In genomic region chr6:88725590-88725989, GRCm38 (mm10) we compare ENCODE assay signal across 9 mouse cellular contexts. TPM values are rescaled to one million over a fixed set of nuclear protein-coding genes. Genes with fewer than 3 reads are reported as not detected.
A peak's percentile ranks its signal among the peaks of the same experiment; 100 is the strongest.
DNase-seq lines count a peak whose midpoint lies in the region; ATAC-seq lines count a peak whose summit lies in the region.
"Had no signal": no experiment of that assay in that cellular context is flagged by ENCODE, and none has a peak within 500 bp of the region (broad histone marks: within the 10 kb centered on the region; RNA-seq: fewer than 3 reads in every experiment).

No protein-coding gene starts in this region.

- no peak overlapping the region for H3K27ac ChIP-seq in heart, embryonic 13.5 days (replicated peaks)
- H3K27ac ChIP-seq in embryonic facial prominence, embryonic 13.5 days: no peak overlapping the region
- H3K27ac ChIP-seq in liver, embryonic 13.5 days: peak overlapping the region; percentile 98

- peak overlapping the region; percentile 77; the same call in 1 of the 2 replicates for H3K4me3 ChIP-seq in heart, embryonic 13.5 days
- 0 out of 2 replicates have a peak overlapping the region, but pooled peaks have one; percentile 1 for H3K4me3 ChIP-seq in embryonic facial prominence, embryonic 13.5 days
- peak overlapping the region; percentile 88 for H3K4me3 ChIP-seq in liver, embryonic 13.5 days (replicated peaks)

- no peak for ATAC-seq in heart, embryonic 13.5 days (ENCODE audit: extremely low read depth, insufficient number of reproducible peaks, low FRiP score, low TSS enrichment)
- ATAC-seq in embryonic facial prominence, embryonic 13.5 days (ENCODE audit: insufficient number of reproducible peaks, insufficient read depth, low FRiP score, low TSS enrichment, low read depth): no peak
- ATAC-seq in liver, embryonic 13.5 days (ENCODE audit: low read depth): peak; percentile 8; the same call in 1 of the 2 replicates

- no peak overlapping the region for H3K9ac ChIP-seq in heart, embryonic 13.5 days
- no peak overlapping the region for H3K9ac ChIP-seq in embryonic facial prominence, embryonic 13.5 days
- peak overlapping the region; percentile 96 for H3K9ac ChIP-seq in liver, embryonic 13.5 days

- no peaks in the 10 kb centered on the region for H3K36me3 ChIP-seq in heart, embryonic 13.5 days
- H3K36me3 ChIP-seq in embryonic facial prominence, embryonic 13.5 days: no peaks in the 10 kb centered on the region
- peaks cover 34% of the 10 kb centered on the region for H3K36me3 ChIP-seq in liver, embryonic 13.5 days

- H3K4me2 ChIP-seq in heart, embryonic 13.5 days: peak overlapping the region; percentile 99; the same call in 1 of the 2 replicates
- peak overlapping the region; percentile 90 for H3K4me2 ChIP-seq in embryonic facial prominence, embryonic 13.5 days
- peak overlapping the region; percentile 74 for H3K4me2 ChIP-seq in liver, embryonic 13.5 days

- 50% methylated on average over 7 of the region's 7 CpGs for WGBS in heart, embryonic 13.5 days
- 56% methylated on average over 7 of the region's 7 CpGs for WGBS in embryonic facial prominence, embryonic 13.5 days
- WGBS in liver, embryonic 13.5 days (ENCODE audit: insufficient replicate concordance): 59% methylated on average over 7 of the region's 7 CpGs

- no peak for DNase-seq in heart, postnatal 25 days (ENCODE audit: low spot score)
- DNase-seq in ES-CJ7 (ENCODE audit: low read depth, low spot score): peak; percentile 28
- no peak for DNase-seq in liver, embryonic 13.5 days
- no peak for DNase-seq in thymus, postnatal 4 days
- DNase-seq in right cerebral cortex, adult 2 months (ENCODE audit: low spot score in 2 of 2): no peak
- no peak for DNase-seq in urinary bladder, postnatal 36 days (ENCODE audit: low spot score in 2 of 2)

- no peaks in the 10 kb centered on the region for H3K9me3 ChIP-seq in heart, embryonic 13.5 days
- H3K9me3 ChIP-seq in embryonic facial prominence, embryonic 13.5 days: no peaks in the 10 kb centered on the region
- H3K9me3 ChIP-seq in liver, embryonic 13.5 days (replicated peaks): no peaks in the 10 kb centered on the region

- peaks cover 19% of the 10 kb centered on the region; the same call in 1 of the 2 replicates for H3K27me3 ChIP-seq in heart, embryonic 13.5 days (replicated peaks)
- H3K27me3 ChIP-seq in embryonic facial prominence, embryonic 13.5 days: peaks cover 32% of the 10 kb centered on the region
- H3K27me3 ChIP-seq in liver, embryonic 13.5 days: peaks cover 10% of the 10 kb centered on the region

- peaks cover 9% of the 10 kb centered on the region for H3K4me1 ChIP-seq in heart, embryonic 13.5 days
- H3K4me1 ChIP-seq in embryonic facial prominence, embryonic 13.5 days: peaks cover 28% of the 10 kb centered on the region
- H3K4me1 ChIP-seq in liver, embryonic 13.5 days (replicated peaks): peaks cover 75% of the 10 kb centered on the region

- intact Hi-C loops in heart, postnatal 25 days (cut with DNase I): loop anchor here (5.0 kb wide), 2 partner anchors 97 to 133 kb away; no protein-coding TSS in a partner anchor

RNA-seq across cellular contexts. Expression of gene Mgll, which starts 1.4 kb away (rescaled TPM):
- polyA plus RNA-seq in heart, embryonic 13.5 days (2015; fragmentation: Nextera tagmentation; extraction: Ambion mirVana): 13.8 and 19.6 TPM in 2 replicates
- total RNA-seq in heart, postnatal 25 days (2021): 100 to 1,000 TPM; 115 to 127 TPM
- polyA plus RNA-seq in embryonic facial prominence, embryonic 13.5 days (2015; fragmentation: Nextera tagmentation; extraction: Ambion mirVana): 19.1 and 19.7 TPM in 2 replicates
- polyA plus RNA-seq in liver, embryonic 13.5 days (2015; fragmentation: Nextera tagmentation; extraction: Ambion mirVana): 66.8 and 68.8 TPM in 2 replicates
- total RNA-seq: MEL had no signal

Comparison
In these comparisons a context has a peak if more than half of its experiments do, and no peak if none do; other contexts are left out.
1. H3K4me3 ChIP-seq: peak in every context shown above with its lines; median percentile 88 in liver, embryonic 13.5 days; 77 in heart, embryonic 13.5 days; 1 in embryonic facial prominence, embryonic 13.5 days.